Mouse (Mus musculus) embryonic facial prominence, embryonic 11.5 days (tissue): ENCODE measurements at regions not wholly inside any gene's neighbourhood (a gene's known extent, or its start where the extent isn't known, plus 50 kb on each side); places are given as distances from the start of the nearest gene placed in this dataset.

Experiments used
- ATAC-seq: fragments of 200-750 bp; cut with Nextera tagmentation; replicated peaks from 2 replicates; pipeline ENCODE4 v1.8.0; 2017; ENCODE audit warnings: low read depth; ENCODE audit not compliant: insufficient number of reproducible peaks, low FRiP score, low TSS enrichment
- DNase-seq: peaks from one replicate; pipeline ENCODE4 v3.0.0-alpha.2; 2015; ENCODE audit warnings: low spot score
- H3K27ac ChIP-seq: fragments of 300-500 bp; sonication (generic); replicated peaks from 2 replicates; pipeline ENCODE4 v1.5.1; 2014; ENCODE audit warnings: mild to moderate bottlenecking, low read depth, low read length, control low read depth
- H3K27me3 ChIP-seq: fragments of 300-500 bp; sonication (generic); 2 replicates; pipeline ENCODE4 v1.6.1; 2014; ENCODE audit warnings: mild to moderate bottlenecking, low read length, moderate library complexity, mixed read lengths; ENCODE audit not compliant: control insufficient read depth, insufficient read depth
- H3K36me3 ChIP-seq: fragments of 300-500 bp; sonication (generic); replicated peaks from 2 replicates; pipeline ENCODE4 v1.6.1; 2014; ENCODE audit warnings: low read depth, mild to moderate bottlenecking, low read length, moderate library complexity, mixed read lengths; ENCODE audit not compliant: control insufficient read depth, insufficient read depth
- H3K4me1 ChIP-seq: fragments of 300-500 bp; sonication (generic); 2 replicates; pipeline ENCODE4 v1.6.1; 2014; ENCODE audit warnings: low read length, mixed read lengths; ENCODE audit not compliant: control insufficient read depth, insufficient read depth
- H3K4me2 ChIP-seq: fragments of 300-500 bp; sonication (generic); 2 replicates; pipeline ENCODE4 v1.6.1; 2014; ENCODE audit warnings: low read depth, mild to moderate bottlenecking, control low read depth, low read length, moderate library complexity
- H3K4me3 ChIP-seq: fragments of 300-500 bp; sonication (generic); 2 replicates; pipeline ENCODE4 v1.5.1; 2014; ENCODE audit warnings: low read depth, low read length, control low read depth
- H3K9ac ChIP-seq: fragments of 300-500 bp; sonication (generic); replicated peaks from 2 replicates; pipeline ENCODE4 v1.6.1; 2014; ENCODE audit warnings: mild to moderate bottlenecking, control low read depth, low read length
- H3K9me3 ChIP-seq: fragments of 300-500 bp; sonication (generic); replicated peaks from 2 replicates; pipeline ENCODE4 v1.6.1; 2016; ENCODE audit warnings: mild to moderate bottlenecking, low read length, inconsistent platforms, mixed read lengths; ENCODE audit not compliant: control insufficient read depth
- WGBS: fragments of 180-500 bp; shearing (Covaris S2); extraction: QIAGEN DNeasy Blood & Tissue Kit; methylation state at CpG from one replicate; pipeline ENCODE4 v1.1.7; 2014; 5-methylcytosine and 5-hydroxymethylcytosine counted together

DNA sequence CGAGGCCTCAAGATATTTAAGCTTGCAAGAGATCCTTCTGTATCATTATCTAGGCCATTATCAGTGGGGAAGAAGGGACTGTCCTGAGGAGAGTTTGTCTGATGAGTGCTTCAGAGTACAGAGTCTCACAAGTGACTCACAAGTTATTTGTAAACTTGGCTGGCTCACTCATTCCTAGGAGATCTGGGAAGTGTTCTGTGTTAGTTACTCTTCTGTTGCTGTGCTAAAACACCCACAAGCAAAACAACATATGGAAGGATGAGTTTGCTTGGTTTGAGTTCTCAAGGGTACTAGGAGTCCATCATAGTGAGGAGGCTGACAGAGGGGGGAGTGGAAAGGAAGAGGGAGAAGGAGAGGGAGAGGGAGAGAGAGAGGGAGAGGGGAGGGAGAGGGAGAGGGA, 224.0 kb upstream of the Adamts16 start:
- Histone ChIP-seq H3K4me2 (no peak overlapping the region), H3K4me3 (no peak overlapping the region), H3K36me3 (no peaks in the 10 kb centered on the region), H3K27ac (no peak overlapping the region), H3K27me3 (no peaks in the 10 kb centered on the region), H3K9ac (no peak overlapping the region), H3K4me1 (no peaks in the 10 kb centered on the region), H3K9me3 (no peaks in the 10 kb centered on the region)
- no peak for ATAC-seq
- no peak for DNase-seq
- WGBS = 70% methylated on average over 1 of the region's 1 CpGs

DNA sequence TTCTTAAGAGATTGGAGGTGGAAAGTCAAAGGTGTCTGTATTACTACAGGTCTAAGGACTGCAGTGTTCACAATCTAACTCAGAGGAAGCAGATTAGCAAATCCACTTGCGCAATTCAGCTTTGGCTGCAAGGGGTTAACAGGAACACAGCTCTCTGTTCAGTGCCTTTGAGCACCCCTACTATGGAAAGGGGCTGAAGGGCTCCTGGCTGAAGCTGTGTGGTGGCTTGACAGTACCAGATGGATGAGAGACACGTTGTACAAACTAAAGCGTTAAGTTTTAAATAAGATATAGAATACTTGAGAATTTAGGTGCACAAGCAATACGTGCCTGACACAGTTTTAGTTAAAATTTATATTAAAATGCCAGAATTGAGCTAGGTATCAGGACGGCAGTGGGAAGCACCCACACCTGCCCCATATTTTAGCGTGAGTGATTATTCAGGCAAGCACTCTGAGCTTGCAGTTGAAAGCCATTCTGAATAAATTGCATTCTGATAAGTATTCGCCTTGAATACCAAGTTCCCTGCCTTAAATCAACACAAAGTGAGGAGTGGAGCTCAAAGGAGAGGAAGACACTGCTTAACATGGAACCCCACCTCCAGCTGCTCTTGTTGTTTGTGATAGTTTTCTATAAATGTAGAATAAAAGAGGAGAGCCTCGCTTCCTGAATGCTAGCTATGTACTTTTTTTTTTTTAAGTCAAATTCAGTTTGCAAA, 223.1 kb upstream of the Adamts16 start:
- WGBS = 82% methylated on average over 8 of the region's 8 CpGs

GRCm38 (mm10) chr13:71053361-71054264, 212.0 kb upstream of the Adamts16 start:
- Histone ChIP-seq H3K27me3 (no peaks in the 10 kb centered on the region), H3K9me3 (no peaks in the 10 kb centered on the region), H3K4me2 (no peak overlapping the region), H3K36me3 (no peaks in the 10 kb centered on the region), H3K4me3 (no peak overlapping the region), H3K9ac (no peak overlapping the region), H3K27ac (no peak overlapping the region), H3K4me1 (0 out of 2 replicates have a peak, but pooled peaks cover 2% of the 10 kb centered on the region)
- WGBS = 70% methylated on average over 21 of the region's 21 CpGs
- DNase-seq (no peak), ATAC-seq (no peak)

More for the DNA sequence above, 223.1 kb upstream of the Adamts16 start:
- Histone ChIP-seq H3K9me3 (no peaks in the 10 kb centered on the region), H3K4me2 (no peak overlapping the region), H3K27me3 (no peaks in the 10 kb centered on the region), H3K4me3 (no peak overlapping the region), H3K4me1 (no peaks in the 10 kb centered on the region), H3K27ac (no peak overlapping the region), H3K36me3 (no peaks in the 10 kb centered on the region), H3K9ac (no peak overlapping the region)
- DNase-seq (no peak), ATAC-seq (no peak)

- Histone ChIP-seq H3K9ac (no peak overlapping the region; the same call in 1 of the 2 replicates), H3K27me3 (no peaks in the 10 kb centered on the region), H3K27ac (no peak overlapping the region), H3K4me2 (no peak overlapping the region), H3K4me1 (0 out of 2 replicates have a peak, but pooled peaks cover 2% of the 10 kb centered on the region), H3K36me3 (no peaks in the 10 kb centered on the region), H3K4me3 (no peak overlapping the region), H3K9me3 (no peaks in the 10 kb centered on the region)
- no peak for ATAC-seq
- WGBS = 26% methylated on average over 13 of the region's 13 CpGs
- DNase-seq = peak; percentile 24
These were observed 209.0 kb upstream of the Adamts16 start for GRCm38 (mm10) chr13:71050646-71051045.

DNA sequence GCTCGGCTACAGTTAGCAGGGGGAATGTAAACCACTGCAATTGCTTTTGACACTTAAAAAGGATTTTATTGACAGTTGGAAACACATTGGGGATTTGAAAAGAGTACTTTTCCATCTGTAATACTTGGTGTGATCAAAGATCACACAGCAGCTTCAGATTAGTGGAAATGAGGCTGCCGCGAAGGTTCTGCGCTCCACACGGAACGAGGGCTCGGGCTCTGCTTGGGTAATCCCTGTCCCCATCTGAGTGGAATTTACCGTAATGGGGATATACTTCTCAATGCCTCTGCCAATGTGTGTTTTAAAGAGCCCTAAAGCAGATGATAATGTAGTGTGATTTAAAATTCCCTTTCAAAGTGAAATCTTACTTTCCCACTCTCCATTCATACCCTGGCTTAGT, 194.4 kb upstream of the Adamts16 start:
- 67% methylated on average over 8 of the region's 8 CpGs for WGBS
- no peak for DNase-seq
- Histone ChIP-seq H3K27ac (no peak overlapping the region), H3K27me3 (no peaks in the 10 kb centered on the region), H3K36me3 (no peaks in the 10 kb centered on the region), H3K9ac (no peak overlapping the region), H3K4me2 (no peak overlapping the region), H3K4me1 (no peaks in the 10 kb centered on the region), H3K9me3 (no peaks in the 10 kb centered on the region), H3K4me3 (no peak overlapping the region)
- no peak for ATAC-seq

DNA sequence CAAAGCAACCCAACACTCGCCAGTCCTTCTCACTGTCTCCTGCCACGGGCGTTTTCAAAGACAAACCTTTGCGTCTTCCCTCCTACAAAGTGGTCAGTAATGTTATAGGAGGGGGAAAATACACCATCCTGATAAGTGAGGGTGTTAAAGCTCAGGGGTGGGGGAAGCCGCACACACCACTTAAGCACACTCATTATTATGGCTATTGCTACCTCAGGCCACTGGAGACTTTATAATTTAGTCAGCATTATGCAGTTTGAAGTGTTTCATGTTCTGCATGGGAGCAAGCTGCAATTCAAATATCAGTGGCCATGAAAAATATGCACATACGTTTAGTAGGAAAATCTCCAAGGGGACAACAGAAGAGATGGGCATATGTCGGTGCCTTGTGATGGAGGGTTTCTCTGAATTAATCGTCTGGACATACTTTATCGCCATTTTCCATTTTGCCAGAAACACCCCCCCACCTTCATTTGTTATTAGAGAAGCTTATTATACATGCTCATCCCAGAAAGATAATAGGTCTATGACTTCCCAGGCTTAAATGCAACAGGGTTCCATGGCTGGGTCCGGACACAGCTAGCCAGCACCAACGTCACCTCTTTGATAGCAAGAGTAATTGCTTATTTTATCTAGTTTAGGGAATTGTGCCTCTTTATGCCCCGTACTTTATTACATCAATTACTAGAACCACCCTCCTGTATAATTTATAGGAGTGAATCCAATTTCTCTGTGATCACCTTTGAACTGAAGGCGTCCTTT, 193.5 kb upstream of the Adamts16 start:
- Histone ChIP-seq H3K27me3 (no peaks in the 10 kb centered on the region), H3K9ac (no peak overlapping the region), H3K4me1 (no peaks in the 10 kb centered on the region), H3K4me3 (no peak overlapping the region), H3K9me3 (no peaks in the 10 kb centered on the region), H3K36me3 (no peaks in the 10 kb centered on the region), H3K27ac (no peak overlapping the region), H3K4me2 (no peak overlapping the region)
- 83% methylated on average over 13 of the region's 13 CpGs for WGBS
- ATAC-seq (no peak), DNase-seq (no peak)

DNA sequence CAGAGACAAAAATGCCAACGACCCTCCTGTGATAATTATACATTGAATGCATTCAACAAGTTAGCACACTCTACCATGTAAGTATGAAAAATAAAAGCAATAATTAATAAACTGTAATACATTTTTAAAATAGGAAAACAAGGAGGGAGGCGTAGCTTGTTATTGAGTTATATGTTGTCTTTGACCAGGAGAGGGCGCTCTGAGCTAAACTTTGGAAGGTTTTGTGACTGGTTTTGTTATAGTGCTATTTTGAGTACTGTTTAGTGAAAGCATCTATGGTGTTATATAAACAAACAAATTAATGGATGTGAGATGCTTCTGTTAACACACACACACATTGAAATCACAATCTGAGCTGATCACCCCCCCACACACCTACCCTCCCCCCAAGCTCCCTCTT, 166.6 kb upstream of the Adamts16 start:
- no peak overlapping the region for H3K4me2 ChIP-seq
- 16% methylated on average over 3 of the region's 3 CpGs for WGBS
- no peak overlapping the region for H3K9ac ChIP-seq
- ATAC-seq = no peak
- H3K27me3 ChIP-seq = no peaks in the 10 kb centered on the region
- no peaks in the 10 kb centered on the region for H3K9me3 ChIP-seq
- no peak overlapping the region for H3K4me3 ChIP-seq
- no peak overlapping the region for H3K27ac ChIP-seq
- no peaks in the 10 kb centered on the region for H3K4me1 ChIP-seq
- H3K36me3 ChIP-seq = no peaks in the 10 kb centered on the region
- peak; percentile 84 for DNase-seq
